Mouse (Mus musculus): ENCODE measurements around the gene Adck2. TPM values are rescaled to one million over a fixed set of nuclear protein-coding genes. Genes with fewer than 3 reads are reported as not detected.

Gene Adck2
- polyA plus RNA-seq, 1 experiment from 2014 or later, result 14.9 TPM

DNA sequence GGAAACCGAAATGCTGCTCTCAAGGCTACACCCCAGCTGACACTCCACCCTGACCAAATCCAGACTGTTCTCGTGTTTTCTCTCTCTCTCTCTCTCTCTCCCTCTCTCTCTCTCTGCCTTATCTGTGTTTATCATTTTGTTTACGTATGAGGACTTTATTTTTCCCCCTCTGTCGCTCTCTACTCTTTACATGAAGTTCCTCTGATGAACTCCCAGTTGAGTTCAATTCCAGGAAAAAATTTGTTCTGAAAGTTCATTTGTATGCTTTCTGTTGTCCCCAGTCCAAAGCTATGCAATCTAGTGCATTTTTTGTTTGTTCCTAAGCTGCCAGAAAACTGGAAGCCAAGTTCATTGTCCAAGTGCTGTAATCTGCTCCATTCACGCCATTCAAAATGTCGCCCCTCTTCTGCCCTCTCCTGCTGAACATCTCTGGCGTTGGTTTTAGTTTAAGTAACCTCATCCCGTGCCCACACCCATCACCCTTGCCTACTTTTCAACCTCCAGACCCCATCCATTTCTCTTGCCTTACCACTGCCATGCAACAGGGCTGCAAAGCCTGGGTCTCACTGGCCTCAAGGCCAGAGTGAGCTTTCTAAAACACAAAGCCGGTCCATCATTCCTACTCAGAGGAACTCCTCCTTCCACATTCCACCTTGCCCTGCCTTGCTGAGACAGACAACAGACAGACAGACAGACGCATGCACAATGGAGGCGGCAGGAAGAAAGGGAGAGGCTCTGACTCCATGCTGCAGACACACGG is 18.6 kb upstream of the Adck2 start:
- H3K9me3 ChIP-seq (replicated peaks; ENCODE audit: control insufficient read depth, low read length), result no peaks in the 10 kb centered on the region
- no peaks in the 10 kb centered on the region for H3K36me3 ChIP-seq (ENCODE audit: control insufficient read depth, insufficient read depth, low read length)
- no peak for ATAC-seq (replicated peaks; ENCODE audit: insufficient number of reproducible peaks, low FRiP score, low TSS enrichment)
- no peaks in the 10 kb centered on the region for H3K27me3 ChIP-seq (ENCODE audit: control insufficient read depth, insufficient read depth, low read length)
- H3K4me1 ChIP-seq (ENCODE audit: control insufficient read depth, insufficient read depth, low read length), result peaks cover 30% of the 10 kb centered on the region
- H3K27ac ChIP-seq (ENCODE audit: low read depth, low read length), result no peak overlapping the region
- no peak overlapping the region for H3K9ac ChIP-seq (ENCODE audit: low read depth, low read length)
- peak overlapping the region; percentile 95; the same call in 1 of the 2 replicates for H3K4me3 ChIP-seq (ENCODE audit: low read depth, low read length)
- H3K4me2 ChIP-seq, result peak overlapping the region; percentile 75
- WGBS (ENCODE audit: insufficient replicate concordance), result 58% methylated on average over 12 of the region's 12 CpGs

DNA sequence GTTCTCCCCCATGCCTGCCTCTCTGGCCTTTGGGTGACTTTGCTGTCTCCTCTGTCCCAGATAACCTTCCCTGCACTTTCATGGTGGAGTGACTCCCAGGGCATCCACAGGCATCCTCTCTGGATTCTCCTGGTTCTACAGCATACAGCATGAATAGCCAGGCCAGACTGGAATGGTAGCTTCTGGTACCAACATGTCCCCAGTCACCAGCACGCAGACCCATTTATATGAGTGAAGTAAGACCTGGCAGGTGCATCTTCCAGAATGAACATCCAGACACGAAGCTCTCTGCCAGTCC is 18.1 kb upstream of the Adck2 start:
- 85% methylated on average over 2 of the region's 2 CpGs for WGBS (ENCODE audit: insufficient replicate concordance)
- Histone ChIP-seq H3K9me3 (replicated peaks; ENCODE audit: control insufficient read depth, low read length) (no peaks in the 10 kb centered on the region), H3K27ac (ENCODE audit: low read depth, low read length) (no peak overlapping the region), H3K4me3 (ENCODE audit: low read depth, low read length) (peak overlapping the region; percentile 95; the same call in 1 of the 2 replicates), H3K9ac (ENCODE audit: low read depth, low read length) (no peak overlapping the region), H3K4me1 (ENCODE audit: control insufficient read depth, insufficient read depth, low read length) (peaks cover 30% of the 10 kb centered on the region), H3K36me3 (ENCODE audit: control insufficient read depth, insufficient read depth, low read length) (no peaks in the 10 kb centered on the region), H3K4me2 (peak overlapping the region; percentile 75), H3K27me3 (ENCODE audit: control insufficient read depth, insufficient read depth, low read length) (no peaks in the 10 kb centered on the region)
- ATAC-seq (replicated peaks; ENCODE audit: insufficient number of reproducible peaks, low FRiP score, low TSS enrichment), result no peak

DNA sequence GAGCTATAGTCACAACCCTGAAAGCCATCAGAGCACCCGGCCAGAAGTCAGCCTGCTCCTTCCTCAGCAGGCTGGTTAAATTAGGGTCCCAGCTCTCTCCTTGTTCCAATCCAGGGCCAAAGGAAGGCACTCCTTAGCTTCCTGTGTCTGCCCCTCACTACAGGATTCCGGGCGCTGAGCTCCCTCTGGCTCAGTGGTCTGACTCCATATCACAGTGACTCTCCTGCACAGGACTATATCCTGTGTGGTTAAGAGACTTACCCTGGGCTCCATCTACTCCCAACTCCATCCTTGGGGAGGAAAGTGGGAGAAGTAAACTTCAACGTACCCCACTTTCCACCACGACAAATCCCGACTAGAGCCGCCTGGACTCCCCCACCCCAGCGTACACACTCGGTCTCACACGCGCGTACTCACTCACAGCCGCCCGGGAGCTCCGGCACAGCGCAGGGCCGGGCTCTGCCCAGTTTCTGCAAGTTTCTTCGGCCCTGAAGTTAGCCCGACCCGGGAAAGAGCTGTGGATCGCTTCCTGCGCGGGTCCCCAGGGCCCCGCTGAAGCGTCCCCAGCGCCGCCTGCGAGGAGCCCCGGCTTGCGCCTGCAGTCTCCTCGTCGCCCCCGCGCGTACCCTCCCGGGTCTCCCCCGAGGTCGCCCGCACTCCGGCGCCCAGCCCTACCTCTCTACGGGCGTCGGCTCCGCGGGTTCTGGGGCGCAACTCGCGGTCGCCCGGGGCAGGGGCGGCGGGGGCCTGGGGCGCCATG is 16.6 kb upstream of the Adck2 start:
- peak overlapping the region; percentile 75 for H3K4me2 ChIP-seq
- H3K36me3 ChIP-seq (ENCODE audit: control insufficient read depth, insufficient read depth, low read length), result no peaks in the 10 kb centered on the region
- H3K4me1 ChIP-seq (ENCODE audit: control insufficient read depth, insufficient read depth, low read length), result peaks cover 29% of the 10 kb centered on the region
- H3K27me3 ChIP-seq (ENCODE audit: control insufficient read depth, insufficient read depth, low read length), result no peaks in the 10 kb centered on the region
- peak overlapping the region; percentile 95 for H3K4me3 ChIP-seq (ENCODE audit: low read depth, low read length)
- H3K9me3 ChIP-seq (replicated peaks; ENCODE audit: control insufficient read depth, low read length), result no peaks in the 10 kb centered on the region
- ATAC-seq (replicated peaks; ENCODE audit: insufficient number of reproducible peaks, low FRiP score, low TSS enrichment), result peak; percentile 50
- H3K9ac ChIP-seq (ENCODE audit: low read depth, low read length), result peak overlapping the region; percentile 87
- under 1% methylated on average over 53 of the region's 54 CpGs for whole genome bisulfite sequencing (ENCODE audit: insufficient replicate concordance)
- peak overlapping the region; percentile 77 for H3K27ac ChIP-seq (ENCODE audit: low read depth, low read length)

DNA sequence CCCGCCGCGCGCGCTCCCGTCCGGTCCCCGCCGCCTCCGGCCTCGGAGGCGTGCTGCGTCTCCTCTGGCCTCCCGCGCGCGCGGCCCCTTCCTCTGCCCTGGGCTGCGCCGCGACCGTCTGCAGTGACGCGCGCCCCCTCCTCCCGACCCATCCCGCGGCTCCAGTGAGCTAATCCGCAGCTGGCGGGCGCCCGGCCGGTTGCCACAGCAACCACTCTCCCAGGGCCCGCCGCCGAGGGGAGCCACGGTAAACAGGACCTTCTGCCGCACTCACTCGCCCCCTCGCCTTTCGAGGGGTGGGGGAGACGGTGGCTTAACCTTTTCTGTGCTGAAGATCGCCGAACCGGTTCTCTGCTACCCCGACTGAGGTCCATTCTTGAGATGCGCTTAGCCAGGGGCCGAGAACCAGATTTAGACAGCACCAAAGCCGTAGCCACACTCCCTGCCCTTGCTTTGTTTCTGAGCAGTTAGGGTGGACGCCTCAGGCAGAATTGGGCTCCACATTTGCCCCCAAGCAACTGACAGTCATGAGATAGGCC is 15.9 kb upstream of the Adck2 start, which contains the start of gene Dennd2a:
TSS of gene Dennd2a (minus strand) at position 145 of the 539 bp plus-strand sequence.
- peaks cover 23% of the 10 kb centered on the region for H3K4me1 ChIP-seq (ENCODE audit: control insufficient read depth, insufficient read depth, low read length)
- H3K4me3 ChIP-seq (ENCODE audit: low read depth, low read length), result peak within 1 kb of the TSS; percentile 95
- peak within 1 kb of the TSS; percentile 75 for H3K4me2 ChIP-seq
- no peaks in the 10 kb centered on the region for H3K27me3 ChIP-seq (ENCODE audit: control insufficient read depth, insufficient read depth, low read length)
- H3K9me3 ChIP-seq (replicated peaks; ENCODE audit: control insufficient read depth, low read length), result no peaks in the 10 kb centered on the region
- H3K9ac ChIP-seq (ENCODE audit: low read depth, low read length), result peak within 1 kb of the TSS; percentile 87
- ATAC-seq (replicated peaks; ENCODE audit: insufficient number of reproducible peaks, low FRiP score, low TSS enrichment), result peak; percentile 90
- no peaks in the 10 kb centered on the region for H3K36me3 ChIP-seq (ENCODE audit: control insufficient read depth, insufficient read depth, low read length)
- WGBS (ENCODE audit: insufficient replicate concordance), result 1% methylated on average over 32 of the region's 50 CpGs
- peak within 1 kb of the TSS; percentile 77 for H3K27ac ChIP-seq (ENCODE audit: low read depth, low read length)

DNA sequence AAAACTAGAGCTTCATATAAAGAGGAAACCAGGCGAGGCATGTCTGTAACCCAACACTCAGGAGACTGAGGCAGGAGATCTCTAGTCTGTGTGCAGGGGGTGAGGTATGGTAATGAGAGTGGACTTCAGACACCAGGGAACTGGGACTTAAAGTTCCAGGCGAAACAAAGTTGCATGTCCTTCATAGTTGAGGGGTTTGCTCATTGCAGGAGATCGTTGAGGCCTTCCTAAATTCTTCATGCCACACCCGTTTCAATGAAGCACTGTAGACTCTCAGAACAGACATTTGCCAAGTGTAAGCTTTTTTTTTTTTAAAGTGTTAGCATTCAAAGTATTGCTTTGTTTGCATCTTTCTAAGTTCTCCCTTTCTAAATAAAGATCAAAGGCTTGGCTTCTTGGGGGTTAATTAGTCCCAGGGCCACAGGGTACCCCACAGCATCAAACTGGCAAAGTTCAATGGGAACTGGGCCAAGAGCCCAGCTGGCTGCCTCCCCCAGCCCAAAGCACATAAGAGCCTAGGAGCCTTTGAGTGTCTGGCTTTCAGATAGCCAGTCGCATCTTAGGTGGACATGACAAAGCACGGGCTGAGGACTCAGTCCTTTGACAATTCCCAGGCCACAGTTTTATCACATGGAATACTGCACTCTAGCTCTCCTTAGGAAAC is 14.3 kb upstream of the Adck2 start:
- WGBS (ENCODE audit: insufficient replicate concordance), result 44% methylated on average over 6 of the region's 6 CpGs

DNA sequence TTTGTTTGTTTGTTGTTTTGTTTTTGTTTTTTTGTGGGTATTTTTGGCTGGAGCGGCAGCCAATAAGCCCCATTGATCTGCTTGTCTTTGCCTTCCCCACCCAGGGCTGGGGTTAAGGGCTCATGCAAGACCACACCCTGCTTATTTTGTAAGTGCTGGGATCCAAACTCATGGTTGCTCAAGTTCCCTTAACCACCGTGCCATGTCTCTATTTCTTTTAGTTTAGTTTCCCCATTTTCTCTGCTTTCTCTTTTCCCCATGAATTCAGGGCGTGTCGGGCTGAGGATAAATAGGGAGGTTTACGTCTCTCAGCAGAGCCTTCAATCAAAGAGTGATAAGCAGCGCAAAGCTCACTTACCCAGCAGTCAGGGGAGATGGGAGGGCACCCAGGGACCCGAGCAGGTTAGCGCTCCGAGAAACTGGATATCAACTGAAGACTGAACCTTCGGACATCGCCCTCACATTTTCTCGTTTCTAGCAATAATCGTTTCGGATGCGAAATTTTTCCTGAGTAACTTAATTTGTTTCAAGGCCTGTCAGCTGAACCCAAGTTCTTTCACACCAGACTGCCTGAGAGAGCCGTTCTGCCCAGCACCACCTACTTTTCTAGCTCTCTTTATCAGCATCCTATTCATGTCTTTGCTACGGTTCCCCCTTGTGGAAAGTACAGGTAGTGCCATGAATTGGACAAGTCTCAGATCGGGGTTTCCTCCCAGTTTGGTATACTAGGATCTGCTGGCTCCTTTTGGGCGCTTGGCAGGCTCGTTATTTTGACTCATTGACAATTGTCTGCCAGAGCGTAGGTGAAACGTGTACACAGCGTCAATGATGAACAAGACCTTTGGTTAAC is 11.3 kb upstream of the Adck2 start:
- 14% methylated on average over 23 of the region's 23 CpGs for WGBS (ENCODE audit: insufficient replicate concordance)
- peak overlapping the region; percentile 63 for H3K4me2 ChIP-seq
- H3K4me3 ChIP-seq (ENCODE audit: low read depth, low read length), result peak overlapping the region; percentile 28
- peak; percentile 60 for ATAC-seq (replicated peaks; ENCODE audit: insufficient number of reproducible peaks, low FRiP score, low TSS enrichment)
- peaks cover 5% of the 10 kb centered on the region; the same call in 1 of the 2 replicates for H3K4me1 ChIP-seq (ENCODE audit: control insufficient read depth, insufficient read depth, low read length)
- no peaks in the 10 kb centered on the region for H3K27me3 ChIP-seq (ENCODE audit: control insufficient read depth, insufficient read depth, low read length)
- H3K36me3 ChIP-seq (ENCODE audit: control insufficient read depth, insufficient read depth, low read length), result no peaks in the 10 kb centered on the region
- H3K9ac ChIP-seq (ENCODE audit: low read depth, low read length), result no peak overlapping the region
- H3K9me3 ChIP-seq (replicated peaks; ENCODE audit: control insufficient read depth, low read length), result no peaks in the 10 kb centered on the region
- no peak overlapping the region for H3K27ac ChIP-seq (ENCODE audit: low read depth, low read length)

More for the DNA sequence above, 14.3 kb upstream of the Adck2 start:
- Histone ChIP-seq H3K36me3 (ENCODE audit: control insufficient read depth, insufficient read depth, low read length) (no peaks in the 10 kb centered on the region), H3K27ac (ENCODE audit: low read depth, low read length) (no peak overlapping the region; the same call in 1 of the 2 replicates), H3K9ac (ENCODE audit: low read depth, low read length) (no peak overlapping the region), H3K9me3 (replicated peaks; ENCODE audit: control insufficient read depth, low read length) (no peaks in the 10 kb centered on the region), H3K27me3 (ENCODE audit: control insufficient read depth, insufficient read depth, low read length) (no peaks in the 10 kb centered on the region), H3K4me1 (ENCODE audit: control insufficient read depth, insufficient read depth, low read length) (peaks cover 23% of the 10 kb centered on the region), H3K4me3 (ENCODE audit: low read depth, low read length) (no peak overlapping the region), H3K4me2 (no peak overlapping the region)
- ATAC-seq (replicated peaks; ENCODE audit: insufficient number of reproducible peaks, low FRiP score, low TSS enrichment), result no peak

DNA sequence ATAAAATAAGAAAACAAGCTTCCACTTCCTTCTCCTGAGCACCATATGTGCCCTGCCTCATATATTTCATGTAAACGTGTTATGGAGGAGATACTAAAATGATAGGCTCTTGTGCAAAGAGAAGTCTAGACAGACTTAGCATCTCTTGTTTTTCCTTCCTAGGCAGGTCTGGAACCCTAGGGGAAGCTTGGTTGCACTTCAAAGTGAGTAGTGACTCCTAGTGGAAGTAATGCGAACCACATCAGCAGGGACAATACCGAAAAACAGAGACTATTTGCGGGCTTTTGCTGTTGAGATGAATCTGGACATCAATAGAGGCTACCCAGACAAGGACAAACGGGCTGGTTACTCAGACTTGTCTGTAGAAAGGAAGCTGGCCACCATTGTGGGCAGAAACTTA is 6.1 kb upstream of the Adck2 start:
- H3K27me3 ChIP-seq (ENCODE audit: control insufficient read depth, insufficient read depth, low read length), result no peaks in the 10 kb centered on the region
- WGBS (ENCODE audit: insufficient replicate concordance), result 7% methylated on average over 5 of the region's 5 CpGs
- H3K4me1 ChIP-seq (ENCODE audit: control insufficient read depth, insufficient read depth, low read length), result no peaks in the 10 kb centered on the region
- no peak overlapping the region for H3K4me3 ChIP-seq (ENCODE audit: low read depth, low read length)
- H3K9ac ChIP-seq (ENCODE audit: low read depth, low read length), result no peak overlapping the region
- H3K27ac ChIP-seq (ENCODE audit: low read depth, low read length), result no peak overlapping the region
- H3K4me2 ChIP-seq, result no peak overlapping the region
- H3K36me3 ChIP-seq (ENCODE audit: control insufficient read depth, insufficient read depth, low read length), result no peaks in the 10 kb centered on the region
- ATAC-seq (replicated peaks; ENCODE audit: insufficient number of reproducible peaks, low FRiP score, low TSS enrichment), result no peak
- no peaks in the 10 kb centered on the region for H3K9me3 ChIP-seq (replicated peaks; ENCODE audit: control insufficient read depth, low read length)

DNA sequence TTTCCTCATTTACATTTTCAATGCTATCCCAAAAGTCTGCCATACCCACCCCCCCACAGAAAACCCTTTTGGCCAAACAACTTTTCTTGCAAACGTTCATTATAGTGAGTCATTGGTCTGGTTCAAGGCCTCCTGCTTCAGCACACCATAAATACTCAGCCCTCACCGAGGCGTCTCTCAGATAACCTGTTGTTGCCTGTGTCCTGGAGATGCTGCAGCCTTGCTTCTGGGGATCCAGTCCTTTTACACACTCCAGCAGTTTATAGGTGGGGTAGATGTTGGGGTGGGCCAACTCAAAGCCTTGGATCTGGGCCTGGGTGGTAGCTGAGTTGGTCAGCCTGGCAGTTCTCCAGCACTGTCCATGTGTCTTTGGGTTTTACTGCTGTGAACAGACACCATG is 3.2 kb upstream of the Adck2 start:
- no peak overlapping the region for H3K4me3 ChIP-seq (ENCODE audit: low read depth, low read length)
- H3K9me3 ChIP-seq (replicated peaks; ENCODE audit: control insufficient read depth, low read length), result no peaks in the 10 kb centered on the region
- no peak for ATAC-seq (replicated peaks; ENCODE audit: insufficient number of reproducible peaks, low FRiP score, low TSS enrichment)
- H3K36me3 ChIP-seq (ENCODE audit: control insufficient read depth, insufficient read depth, low read length), result no peaks in the 10 kb centered on the region
- H3K27me3 ChIP-seq (ENCODE audit: control insufficient read depth, insufficient read depth, low read length), result no peaks in the 10 kb centered on the region
- WGBS (ENCODE audit: insufficient replicate concordance), result 66% methylated on average over 3 of the region's 3 CpGs
- H3K4me1 ChIP-seq (ENCODE audit: control insufficient read depth, insufficient read depth, low read length), result peaks cover 12% of the 10 kb centered on the region
- H3K27ac ChIP-seq (ENCODE audit: low read depth, low read length), result no peak overlapping the region
- H3K9ac ChIP-seq (ENCODE audit: low read depth, low read length), result no peak overlapping the region
- H3K4me2 ChIP-seq, result no peak overlapping the region
